Mouse (Mus musculus) G1E-ER4 (cell line): Measurements from ENCODE around the gene Nkx2-5. TPM values are rescaled to one million over a fixed set of nuclear protein-coding genes. Genes with fewer than 3 reads are reported as not detected.

Source experiments
- GATA1 ChIP-seq: IDR thresholded peaks from one replicate; pipeline ENCODE4 v1.8.0; 2012; ENCODE audit warnings: low read length, inconsistent platforms
- polyA plus RNA-seq: library from polyadenylated mRNA; stranded (reverse); fragments of >175 nt; gene quantifications from 2 replicates; pipeline ENCODE4 v1.2.3, GENCODE M21; 2012

The Nkx2-5 gene
- polyA plus RNA-seq, 1 experiment: not detected

DNA sequence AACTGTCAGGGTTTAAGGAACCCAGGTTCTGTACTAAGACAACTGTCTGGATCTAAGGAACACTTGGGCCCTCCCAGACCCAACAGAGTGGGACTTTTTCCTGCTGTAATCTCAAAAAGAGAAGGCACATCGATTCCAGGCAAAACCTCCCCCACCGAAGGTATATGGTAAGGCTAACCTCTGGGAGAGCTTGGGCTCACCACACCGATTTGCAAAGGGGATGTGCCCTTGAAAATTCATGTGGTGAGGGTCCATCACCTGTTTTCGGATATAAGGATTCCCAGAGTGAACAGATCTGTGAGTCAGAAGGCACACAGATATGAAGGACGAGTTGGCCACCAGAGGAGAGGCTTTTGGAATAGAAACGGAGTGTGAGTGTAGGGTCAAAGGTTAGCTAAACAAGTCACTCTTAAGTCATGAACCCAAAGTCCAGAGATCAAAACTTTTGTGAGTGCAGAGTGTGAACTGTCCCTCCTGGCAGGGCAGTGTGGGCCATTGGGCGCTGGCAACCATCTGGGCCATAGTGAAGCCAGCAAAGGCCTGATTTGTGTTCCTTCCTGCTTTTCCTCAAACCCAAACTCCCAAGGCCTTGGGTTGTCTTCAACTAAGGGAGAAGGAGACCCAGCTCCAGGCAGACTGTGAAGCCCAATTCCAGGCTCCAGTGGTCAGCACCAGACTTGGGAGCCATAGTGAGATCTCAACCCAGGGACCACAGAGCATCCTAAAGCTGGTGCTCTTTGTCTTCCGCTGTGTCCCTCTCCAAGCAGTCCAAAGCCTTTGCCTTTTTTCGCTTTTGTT is 2.2 kb downstream of the Nkx2-5 start:
- no peak for TF ChIP-seq GATA1

DNA sequence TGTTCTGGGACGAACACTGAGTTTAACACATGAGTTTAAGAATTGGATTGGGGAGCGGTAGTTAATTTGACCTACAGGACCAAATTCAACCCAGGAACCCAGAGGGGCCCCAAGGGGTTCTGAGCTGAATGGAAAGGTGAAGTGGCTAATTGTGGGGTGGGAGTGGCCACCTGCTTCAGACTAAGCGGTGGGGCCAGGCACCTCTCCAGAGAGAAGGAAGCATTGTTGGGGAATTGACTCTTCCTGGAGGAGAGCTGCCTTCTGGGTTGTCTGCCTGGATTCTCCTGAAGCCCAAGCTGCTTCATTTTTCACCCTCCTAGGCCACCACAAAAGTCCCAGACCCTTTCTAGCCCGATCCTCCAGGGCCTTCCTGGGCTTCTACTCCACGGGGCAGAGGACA is 2.8 kb downstream of the Nkx2-5 start:
- TF ChIP-seq GATA1: no peak

DNA sequence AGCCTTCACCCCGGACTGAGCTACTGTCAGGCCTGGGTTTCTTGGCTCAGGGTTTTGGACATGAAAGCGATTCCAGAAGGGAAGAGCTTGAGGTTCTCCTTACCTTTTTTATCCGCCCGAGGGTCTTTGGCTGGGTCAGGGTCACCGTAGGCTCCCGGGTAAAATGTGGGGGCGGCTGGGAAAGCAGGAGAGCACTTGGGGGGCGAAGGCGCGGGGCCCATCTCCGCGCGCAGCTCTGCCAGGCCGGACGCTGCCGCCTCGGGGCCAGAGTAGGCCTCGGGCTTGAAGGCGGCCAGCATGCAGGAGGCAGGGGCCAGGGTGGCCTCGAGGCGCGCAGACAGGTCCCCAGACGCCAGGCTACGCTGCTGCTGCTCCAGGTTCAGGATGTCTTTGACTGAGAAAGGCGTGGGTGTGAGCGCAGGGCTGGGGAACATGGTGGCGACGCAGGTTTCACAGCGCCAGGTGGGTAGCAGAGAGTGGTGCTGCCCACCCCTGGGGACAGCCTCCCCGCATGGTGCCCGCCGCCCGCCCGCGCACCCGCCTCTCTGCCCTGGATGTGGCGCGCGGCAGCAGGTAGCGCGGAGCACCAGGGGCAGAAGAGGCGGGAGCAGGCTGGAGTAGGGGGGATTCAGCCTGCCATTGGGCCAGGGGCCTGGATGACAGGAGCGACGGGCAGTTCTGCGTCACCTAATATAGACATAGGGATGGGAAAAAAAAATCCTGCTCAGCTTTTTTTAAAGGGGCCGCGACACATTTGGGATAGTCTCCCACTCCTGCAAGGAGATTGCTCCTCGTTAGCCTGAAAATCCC is 3.7 kb downstream of the Nkx2-5 start:
- TF ChIP-seq GATA1: no peak

- no peak for TF ChIP-seq GATA1
Observed at GRCm38 (mm10) chr17:26840439-26840780, 4.4 kb downstream of the Nkx2-5 start.

GRCm38 (mm10) chr17:26839718-26840438 is 4.9 kb downstream of the Nkx2-5 start:
- TF ChIP-seq GATA1: no peak

DNA sequence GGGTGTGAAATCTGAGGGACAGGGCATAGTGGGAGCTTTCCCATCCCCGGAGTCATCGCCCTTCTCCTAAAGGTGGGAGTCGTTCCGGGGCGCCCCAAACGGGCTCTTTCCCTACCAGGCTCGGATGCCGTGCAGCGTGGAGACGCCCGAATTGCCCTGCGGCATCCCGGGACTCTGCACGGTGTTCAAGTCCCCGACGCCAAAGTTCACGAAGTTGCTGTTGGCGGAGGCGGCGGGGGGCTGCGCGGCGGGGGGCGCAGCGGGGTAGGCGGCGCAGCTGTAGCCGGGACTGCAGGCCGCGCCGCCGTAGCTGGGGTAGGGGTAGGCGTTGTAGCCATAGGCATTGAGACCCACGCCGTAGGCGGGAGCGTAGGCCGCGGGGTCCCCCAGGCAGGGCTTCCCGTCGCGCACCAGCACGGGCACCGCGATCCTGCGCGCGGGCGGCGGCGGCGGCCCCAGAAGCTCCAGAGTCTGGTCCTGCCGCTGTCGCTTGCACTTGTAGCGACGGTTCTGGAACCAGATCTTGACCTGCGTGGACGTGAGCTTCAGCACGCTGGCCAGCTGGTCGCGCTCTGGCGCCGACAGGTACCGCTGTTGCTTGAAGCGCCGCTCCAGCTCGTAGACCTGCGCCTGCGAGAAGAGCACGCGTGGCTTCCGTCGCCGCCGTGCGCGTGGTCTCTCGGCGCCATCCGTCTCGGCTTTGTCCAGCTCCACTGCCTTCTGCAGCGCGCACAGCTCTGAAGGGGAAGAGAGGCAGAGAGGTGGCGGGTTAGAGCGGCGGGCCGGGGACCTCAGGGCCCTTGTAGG is 5.7 kb downstream of the Nkx2-5 start:
- TF ChIP-seq GATA1: no peak

DNA sequence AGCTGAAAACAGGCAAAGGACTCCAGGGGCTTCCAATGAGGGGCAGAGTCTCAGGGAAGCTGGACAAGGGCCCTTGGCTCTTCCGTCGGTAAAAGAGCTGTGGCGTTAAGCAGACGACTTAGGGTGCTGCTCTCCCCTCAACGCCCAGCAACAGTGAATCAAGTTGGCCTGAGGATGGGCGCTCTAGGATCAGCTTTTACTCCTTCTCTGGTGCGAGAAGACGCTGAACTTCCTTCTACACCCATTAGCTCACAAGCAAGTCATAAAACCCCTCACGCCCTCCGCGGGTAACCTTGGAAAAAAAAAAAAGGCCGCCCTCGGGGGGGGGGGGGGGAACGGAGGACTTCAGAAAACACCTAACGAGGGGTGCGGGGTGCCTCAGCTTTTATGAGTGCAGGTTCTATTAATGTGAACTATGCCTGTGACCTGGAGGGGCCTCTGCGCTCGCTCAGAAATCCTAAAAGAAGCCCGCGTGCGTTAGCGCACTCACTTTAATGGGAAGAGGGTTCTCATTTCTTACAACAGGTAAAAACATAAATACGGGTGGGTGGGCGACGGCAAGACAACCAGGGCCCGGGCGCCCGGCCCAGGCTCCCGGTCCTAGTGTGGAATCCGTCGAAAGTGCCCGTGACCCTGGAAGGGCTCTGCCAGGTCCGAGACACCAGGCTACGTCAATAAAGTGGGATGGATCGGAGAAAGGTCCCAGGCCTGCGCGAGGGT is 6.5 kb downstream of the Nkx2-5 start:
- no peak for TF ChIP-seq GATA1

DNA sequence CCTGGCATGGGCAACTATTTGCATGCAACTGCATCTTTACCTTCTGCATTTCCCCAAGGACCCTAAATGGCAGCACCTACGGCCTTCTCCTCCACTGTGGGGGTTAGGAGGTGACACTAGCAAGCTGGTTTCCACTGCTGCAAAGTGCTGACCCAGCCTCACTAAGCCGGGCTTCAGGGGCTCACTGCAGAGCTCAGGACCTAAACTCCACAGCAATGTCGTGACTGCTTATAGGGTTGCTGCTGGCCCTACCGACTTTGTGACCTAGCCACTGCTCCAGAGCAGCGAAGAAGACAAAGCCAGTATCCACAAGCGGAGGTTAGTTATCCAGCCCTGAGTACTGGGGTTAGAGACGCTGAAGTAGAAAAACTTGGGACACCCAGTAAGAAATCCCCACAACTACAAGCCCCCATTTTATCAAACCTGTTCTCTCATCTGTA is 7.2 kb downstream of the Nkx2-5 start:
- no peak for TF ChIP-seq GATA1

- TF ChIP-seq GATA1: no peak
Observed at GRCm38 (mm10) chr17:26836786-26837545, 7.8 kb downstream of the Nkx2-5 start.

- TF ChIP-seq GATA1: no peak
Observed at GRCm38 (mm10) chr17:26836377-26836776, 8.4 kb downstream of the Nkx2-5 start.

GRCm38 (mm10) chr17:26835956-26836355 is 8.9 kb downstream of the Nkx2-5 start:
- no peak for TF ChIP-seq GATA1

DNA sequence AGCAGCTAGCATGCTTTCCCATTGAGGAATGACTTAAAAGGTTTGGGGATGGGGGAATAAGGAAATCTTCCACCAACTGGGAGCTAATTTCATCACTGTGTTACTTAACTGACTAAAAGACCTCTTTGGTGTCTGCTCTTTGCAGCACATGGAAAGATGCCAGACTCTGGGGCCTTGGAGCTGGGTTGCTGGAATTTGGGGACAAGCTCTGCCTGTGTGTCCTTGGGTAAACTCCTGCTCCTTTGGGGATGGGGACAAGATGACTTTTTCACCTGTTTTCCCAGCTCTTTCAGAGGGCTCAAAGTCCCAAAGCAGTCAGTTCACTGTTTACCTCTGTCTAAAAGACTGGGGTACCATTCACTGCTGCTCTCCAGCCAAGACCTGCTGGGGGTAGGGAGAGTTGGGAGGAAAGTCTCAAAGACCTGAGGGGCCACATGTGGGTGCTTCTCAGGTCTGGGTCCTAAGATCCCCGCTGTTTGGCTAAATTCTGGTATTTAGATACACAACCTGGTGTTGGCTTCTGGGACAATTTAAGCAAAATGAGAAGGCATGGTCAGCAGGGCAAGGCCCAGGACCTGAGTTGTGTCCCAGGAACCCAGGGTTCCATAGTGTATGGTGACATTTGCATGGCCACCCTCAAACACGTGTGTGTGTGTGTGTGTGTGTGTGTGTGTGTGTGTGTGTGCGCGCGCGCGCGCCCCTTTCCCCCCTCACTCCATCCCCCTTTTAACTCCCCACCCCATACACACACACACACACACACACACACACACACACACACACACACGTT is 9.6 kb downstream of the Nkx2-5 start:
- no peak for TF ChIP-seq GATA1
